Mouse (Mus musculus): ENCODE data around the gene Chid1. TPM values are rescaled to one million over a fixed set of nuclear protein-coding genes. Genes with fewer than 3 reads are reported as not detected.

Chid1 gene
- total and polyA plus RNA-seq, 2 experiments from 2014 or later, result 17.7 to 23.5 TPM

DNA sequence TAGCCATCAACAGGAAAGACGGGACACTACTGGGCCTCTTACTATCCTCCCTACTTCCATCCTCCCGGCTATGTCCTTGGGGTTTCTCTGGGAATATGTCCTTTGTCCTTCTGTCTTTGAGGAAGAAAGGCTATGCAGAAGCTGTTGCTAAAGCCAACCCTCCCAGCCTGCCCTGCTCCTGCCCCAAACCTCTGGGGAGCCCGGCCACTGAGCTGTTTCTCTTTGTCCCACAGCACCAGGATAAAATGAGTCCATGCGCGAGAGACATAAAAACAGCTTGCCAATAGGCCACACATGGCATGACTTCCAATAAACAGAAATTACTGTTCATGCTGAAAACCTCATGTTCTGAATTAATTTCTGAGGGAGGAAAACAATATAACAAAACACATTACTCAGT lies 21.4 kb downstream of the Chid1 start:
- peaks cover 17% of the 10 kb centered on the region for H3K4me1 ChIP-seq (ENCODE audit: control insufficient read depth, insufficient read depth)
- H3K9me3 ChIP-seq (replicated peaks; ENCODE audit: control insufficient read depth, low read length), result no peaks in the 10 kb centered on the region
- 0 out of 2 replicates have a peak, but pooled peaks cover 4% of the 10 kb centered on the region for H3K36me3 ChIP-seq (replicated peaks; ENCODE audit: control insufficient read depth, insufficient read depth, low read length)
- H3K27ac ChIP-seq (ENCODE audit: low read depth), result peak overlapping the region; percentile 85
- no peak overlapping the region for H3K4me2 ChIP-seq (ENCODE audit: low read depth, low read length)
- no peak for ATAC-seq (ENCODE audit: insufficient read depth, low read depth)
- 87% methylated on average over 5 of the region's 5 CpGs for WGBS
- TF ChIP-seq CTCF (IDR thresholded peaks at IDR 0.05; ENCODE audit: low read depth), result no peak
- no peak for TF ChIP-seq EP300 (IDR thresholded peaks at IDR 0.05; ENCODE audit: low read depth)
- H3K27me3 ChIP-seq (ENCODE audit: control insufficient read depth, insufficient read depth, low read length), result no peaks in the 10 kb centered on the region
- H3K9ac ChIP-seq (replicated peaks; ENCODE audit: low read depth, low read length), result no peak overlapping the region
- DNase-seq (ENCODE audit: low spot score), result no peak
- H3K4me3 ChIP-seq (ENCODE audit: low read depth, low read length), result no peak overlapping the region

DNA sequence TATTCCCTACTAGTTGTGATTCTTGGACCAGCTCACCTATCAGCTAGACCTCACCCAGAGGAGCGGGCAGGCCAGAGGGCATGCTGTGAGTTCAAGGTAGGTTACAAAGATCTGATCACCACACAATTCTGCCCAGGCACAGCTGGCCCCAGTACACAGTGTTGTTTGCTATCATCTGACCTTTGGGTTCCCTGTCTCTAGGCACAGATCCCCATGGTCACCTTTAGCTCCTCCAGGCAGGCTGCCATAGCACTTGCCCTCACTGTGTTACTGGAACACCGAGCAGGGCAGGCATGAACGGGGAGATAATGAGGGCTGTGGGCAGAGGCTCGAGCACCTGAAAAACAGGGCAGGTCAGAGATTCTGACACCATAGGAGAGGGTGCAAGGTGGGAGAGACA lies 22.0 kb downstream of the Chid1 start:
- no peak overlapping the region for H3K4me2 ChIP-seq (ENCODE audit: low read depth, low read length)
- peaks cover 17% of the 10 kb centered on the region for H3K4me1 ChIP-seq (ENCODE audit: control insufficient read depth, insufficient read depth)
- DNase-seq (ENCODE audit: low spot score) (no peak), ATAC-seq (ENCODE audit: insufficient read depth, low read depth) (no peak)
- 0 out of 2 replicates have a peak, but pooled peaks cover 4% of the 10 kb centered on the region for H3K36me3 ChIP-seq (replicated peaks; ENCODE audit: control insufficient read depth, insufficient read depth, low read length)
- H3K9me3 ChIP-seq (replicated peaks; ENCODE audit: control insufficient read depth, low read length), result no peaks in the 10 kb centered on the region
- H3K4me3 ChIP-seq (ENCODE audit: low read depth, low read length), result no peak overlapping the region
- peak overlapping the region; percentile 85 for H3K27ac ChIP-seq (ENCODE audit: low read depth)
- no peaks in the 10 kb centered on the region for H3K27me3 ChIP-seq (ENCODE audit: control insufficient read depth, insufficient read depth, low read length)
- WGBS, result 44% methylated on average over 4 of the region's 4 CpGs
- no peak overlapping the region for H3K9ac ChIP-seq (replicated peaks; ENCODE audit: low read depth, low read length)
- no peak for TF ChIP-seq EP300 (IDR thresholded peaks at IDR 0.05; ENCODE audit: low read depth)
- no peak for TF ChIP-seq CTCF (IDR thresholded peaks at IDR 0.05; ENCODE audit: low read depth)

DNA sequence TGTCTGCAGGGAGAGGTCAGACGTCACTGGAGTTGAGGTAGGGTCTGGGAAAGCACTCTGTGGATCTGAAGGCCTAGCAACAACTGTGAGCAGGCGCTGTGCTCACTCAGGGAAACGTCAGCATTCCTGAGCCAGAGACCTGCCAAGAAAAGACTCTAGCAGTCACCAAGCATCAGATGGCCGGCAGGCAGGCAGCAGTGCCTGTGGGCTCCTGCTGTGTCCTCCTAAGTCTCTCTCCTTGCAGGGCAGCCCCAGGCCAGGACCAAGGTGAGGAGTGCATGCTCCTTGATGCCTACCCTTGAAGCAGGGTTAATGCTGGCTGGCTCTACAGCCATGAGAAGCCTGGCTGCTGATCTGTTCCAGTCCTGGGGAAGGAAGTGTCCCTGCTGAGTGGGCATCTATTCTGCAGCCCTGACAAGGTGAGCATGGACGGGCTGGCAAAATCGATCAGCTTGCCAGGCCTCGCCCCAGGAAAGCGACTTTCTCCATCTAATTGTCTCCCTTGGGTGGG lies 28.9 kb downstream of the Chid1 start:
- no peaks in the 10 kb centered on the region for H3K9me3 ChIP-seq (replicated peaks; ENCODE audit: control insufficient read depth, low read length)
- H3K9ac ChIP-seq (replicated peaks; ENCODE audit: low read depth, low read length), result no peak overlapping the region
- peak; percentile 83 for ATAC-seq (ENCODE audit: insufficient read depth, low read depth)
- 49% methylated on average over 8 of the region's 8 CpGs for WGBS
- H3K4me1 ChIP-seq (ENCODE audit: control insufficient read depth, insufficient read depth), result peaks cover 8% of the 10 kb centered on the region
- H3K36me3 ChIP-seq (replicated peaks; ENCODE audit: control insufficient read depth, insufficient read depth, low read length), result no peaks in the 10 kb centered on the region
- TF ChIP-seq CTCF (IDR thresholded peaks at IDR 0.05; ENCODE audit: low read depth), result no peak
- no peak for TF ChIP-seq EP300 (IDR thresholded peaks at IDR 0.05; ENCODE audit: low read depth)
- peak overlapping the region; percentile 78 for H3K27ac ChIP-seq (ENCODE audit: low read depth)
- DNase-seq (ENCODE audit: low spot score), result peak; percentile 67
- no peaks in the 10 kb centered on the region for H3K27me3 ChIP-seq (ENCODE audit: control insufficient read depth, insufficient read depth, low read length)
- H3K4me3 ChIP-seq (ENCODE audit: low read depth, low read length), result no peak overlapping the region
- H3K4me2 ChIP-seq (ENCODE audit: low read depth, low read length), result no peak overlapping the region

DNA sequence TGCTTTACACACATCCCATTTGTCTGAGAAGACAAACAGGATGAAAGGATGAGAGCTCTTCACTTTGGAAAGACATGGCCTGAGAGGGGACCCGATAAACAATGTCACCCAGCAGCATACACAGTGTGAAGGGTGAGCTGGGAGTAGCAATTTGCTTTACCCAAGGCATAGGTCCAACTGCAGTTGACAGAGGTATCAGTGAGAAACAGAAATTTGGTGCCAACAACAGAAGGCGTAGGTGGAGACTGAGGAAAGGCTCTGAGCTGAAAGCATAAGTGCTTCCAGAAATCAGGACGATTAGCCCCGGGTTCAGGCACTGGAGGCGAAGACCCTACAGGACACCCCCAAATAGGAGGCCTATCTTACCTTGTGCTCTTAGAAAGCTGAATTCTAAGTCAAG lies 29.5 kb downstream of the Chid1 start:
- 0 out of 2 replicates have a peak, but pooled peaks have one; percentile 18 for ATAC-seq (ENCODE audit: insufficient read depth, low read depth)
- TF ChIP-seq EP300 (IDR thresholded peaks at IDR 0.05; ENCODE audit: low read depth) (no peak), CTCF (IDR thresholded peaks at IDR 0.05; ENCODE audit: low read depth) (no peak)
- H3K4me1 ChIP-seq (ENCODE audit: control insufficient read depth, insufficient read depth), result peaks cover 8% of the 10 kb centered on the region
- H3K9me3 ChIP-seq (replicated peaks; ENCODE audit: control insufficient read depth, low read length), result no peaks in the 10 kb centered on the region
- H3K4me2 ChIP-seq (ENCODE audit: low read depth, low read length), result no peak overlapping the region
- no peak overlapping the region for H3K4me3 ChIP-seq (ENCODE audit: low read depth, low read length)
- no peak overlapping the region for H3K9ac ChIP-seq (replicated peaks; ENCODE audit: low read depth, low read length)
- no peaks in the 10 kb centered on the region for H3K27me3 ChIP-seq (ENCODE audit: control insufficient read depth, insufficient read depth, low read length)
- 72% methylated on average over 5 of the region's 5 CpGs for WGBS
- no peak for DNase-seq (ENCODE audit: low spot score)
- H3K27ac ChIP-seq (ENCODE audit: low read depth), result peak overlapping the region; percentile 78
- H3K36me3 ChIP-seq (replicated peaks; ENCODE audit: control insufficient read depth, insufficient read depth, low read length), result no peaks in the 10 kb centered on the region

DNA sequence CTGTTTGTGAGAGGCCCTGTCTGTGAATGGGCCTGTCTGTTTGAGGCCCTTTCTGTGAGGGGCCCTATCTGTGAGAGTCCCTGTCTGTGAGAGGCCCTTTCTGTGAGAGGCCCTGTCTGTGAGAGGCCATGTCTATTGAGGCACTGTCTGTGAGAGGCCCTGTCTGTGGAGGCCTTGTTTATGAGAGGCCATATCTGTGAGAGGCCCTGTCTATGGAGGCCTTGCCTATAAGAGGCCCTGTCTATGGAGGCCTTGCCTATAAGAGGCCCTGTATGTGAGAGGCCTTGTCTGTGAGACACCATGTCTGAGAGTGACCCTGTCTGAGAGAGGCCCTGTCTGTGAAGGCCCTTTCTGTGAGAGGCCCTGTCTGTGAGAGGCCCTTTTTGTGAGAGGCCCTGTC lies 31.5 kb downstream of the Chid1 start:
- Histone ChIP-seq H3K4me3 (ENCODE audit: low read depth, low read length) (no peak overlapping the region), H3K4me1 (ENCODE audit: control insufficient read depth, insufficient read depth) (peaks cover 8% of the 10 kb centered on the region), H3K9me3 (replicated peaks; ENCODE audit: control insufficient read depth, low read length) (no peaks in the 10 kb centered on the region), H3K9ac (replicated peaks; ENCODE audit: low read depth, low read length) (peak overlapping the region; percentile 26; the same call in 1 of the 2 replicates), H3K27ac (ENCODE audit: low read depth) (no peak overlapping the region), H3K4me2 (ENCODE audit: low read depth, low read length) (no peak overlapping the region), H3K27me3 (ENCODE audit: control insufficient read depth, insufficient read depth, low read length) (no peaks in the 10 kb centered on the region), H3K36me3 (replicated peaks; ENCODE audit: control insufficient read depth, insufficient read depth, low read length) (no peaks in the 10 kb centered on the region)
- ATAC-seq (ENCODE audit: insufficient read depth, low read depth) (no peak), DNase-seq (ENCODE audit: low spot score) (no peak)
- no peak for TF ChIP-seq EP300 (IDR thresholded peaks at IDR 0.05; ENCODE audit: low read depth)
- no peak for TF ChIP-seq CTCF (IDR thresholded peaks at IDR 0.05; ENCODE audit: low read depth)

DNA sequence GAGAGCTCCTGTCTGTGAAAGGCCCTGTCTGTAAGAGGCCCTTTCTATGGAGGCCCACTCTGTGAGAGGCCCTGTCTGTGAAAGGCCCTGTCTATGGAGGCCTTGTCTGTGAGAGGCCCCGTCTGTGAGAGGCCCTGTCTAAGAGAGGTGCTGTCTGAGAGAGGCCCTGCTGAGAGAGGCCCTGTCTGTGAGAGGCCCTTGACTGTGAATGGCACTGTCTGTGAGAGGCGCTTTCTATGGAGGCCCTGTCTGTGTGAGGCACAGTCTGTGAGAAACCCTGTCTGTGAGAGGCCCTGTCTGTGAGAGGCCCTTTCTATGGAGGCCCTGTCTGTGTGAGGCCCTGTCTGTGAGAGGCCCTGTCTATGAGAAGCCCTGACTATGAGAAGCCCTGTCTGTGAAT lies 33.4 kb downstream of the Chid1 start:
- TF ChIP-seq CTCF (IDR thresholded peaks at IDR 0.05; ENCODE audit: low read depth) (no peak), EP300 (IDR thresholded peaks at IDR 0.05; ENCODE audit: low read depth) (no peak)

More for the DNA sequence above, 33.4 kb downstream of the Chid1 start:
- no peaks in the 10 kb centered on the region for H3K27me3 ChIP-seq (ENCODE audit: control insufficient read depth, insufficient read depth, low read length)
- DNase-seq (ENCODE audit: low spot score) (no peak), ATAC-seq (ENCODE audit: insufficient read depth, low read depth) (no peak)
- H3K4me1 ChIP-seq (ENCODE audit: control insufficient read depth, insufficient read depth), result peaks cover 8% of the 10 kb centered on the region
- H3K36me3 ChIP-seq (replicated peaks; ENCODE audit: control insufficient read depth, insufficient read depth, low read length), result no peaks in the 10 kb centered on the region
- H3K9ac ChIP-seq (replicated peaks; ENCODE audit: low read depth, low read length), result no peak overlapping the region
- no peak overlapping the region for H3K27ac ChIP-seq (ENCODE audit: low read depth)
- no peak overlapping the region for H3K4me3 ChIP-seq (ENCODE audit: low read depth, low read length)
- WGBS, result 78% methylated on average over 2 of the region's 2 CpGs
- no peak overlapping the region for H3K4me2 ChIP-seq (ENCODE audit: low read depth, low read length)
- H3K9me3 ChIP-seq (replicated peaks; ENCODE audit: control insufficient read depth, low read length), result no peaks in the 10 kb centered on the region
